Mouse (Mus musculus) testis, adult 2 months (tissue): ENCODE data around the gene Slc22a15. TPM values are rescaled to one million over a fixed set of nuclear protein-coding genes. Genes with fewer than 3 reads are reported as not detected.

Experiments used
- H3K27ac ChIP-seq: fragments of 200-500 bp; 2 replicates; pipeline ENCODE4 v1.5.1; 2012; ENCODE audit warnings: low read depth, low read length; ENCODE audit not compliant: control insufficient read depth, insufficient read depth
- H3K27me3 ChIP-seq: fragments of 200-500 bp; 2 replicates; pipeline ENCODE4 v1.6.1; 2012; ENCODE audit warnings: mild to moderate bottlenecking, low read length, moderate library complexity; ENCODE audit not compliant: control insufficient read depth, insufficient read depth
- H3K36me3 ChIP-seq: fragments of 200-500 bp; 2 replicates; pipeline ENCODE4 v1.6.1; 2012; ENCODE audit warnings: mild to moderate bottlenecking, low read length; ENCODE audit not compliant: control insufficient read depth, insufficient read depth
- H3K4me1 ChIP-seq: fragments of 200-500 bp; 2 replicates; pipeline ENCODE4 v1.6.1; 2012; ENCODE audit warnings: low read length; ENCODE audit not compliant: control insufficient read depth, insufficient read depth
- H3K4me3 ChIP-seq: fragments of 200-500 bp; 2 replicates; pipeline ENCODE4 v1.5.1; 2012; ENCODE audit warnings: low read depth, mild to moderate bottlenecking, low read length, moderate library complexity, mixed read lengths; ENCODE audit not compliant: control insufficient read depth
- CTCF ChIP-seq: fragments of 200-500 bp; IDR thresholded peaks from 2 replicates; pipeline ENCODE4 v1.5.1; 2012; ENCODE audit warnings: low read depth, mild to moderate bottlenecking, inconsistent platforms, low read length, moderate library complexity; ENCODE audit not compliant: control insufficient read depth, insufficient read depth, insufficient replicate concordance
- POLR2A ChIP-seq: fragments of 200-500 bp; IDR thresholded peaks from 2 replicates; pipeline ENCODE4 v1.6.1; 2012; ENCODE audit warnings: low read depth, mild to moderate bottlenecking, inconsistent platforms, low read length, moderate library complexity; ENCODE audit not compliant: control insufficient read depth
- polyA plus RNA-seq: library from polyadenylated mRNA; depleted of rRNA; stranded (reverse); fragments of >200 nt; gene quantifications from 2 replicates; pipeline ENCODE4 v1.2.3, GENCODE M21; 2012

Slc22a15 gene
- polyA plus RNA-seq, 1 experiment, result 54.7 TPM

GRCm38 (mm10) chr3:101876459-101877285 is 47.6 kb downstream of the Slc22a15 start:
- Histone ChIP-seq H3K4me3 (no peak overlapping the region), H3K27ac (no peak overlapping the region), H3K27me3 (no peaks in the 10 kb centered on the region), H3K4me1 (no peaks in the 10 kb centered on the region), H3K36me3 (no peaks in the 10 kb centered on the region)
- no peak for TF ChIP-seq POLR2A
- no peak for TF ChIP-seq CTCF

DNA sequence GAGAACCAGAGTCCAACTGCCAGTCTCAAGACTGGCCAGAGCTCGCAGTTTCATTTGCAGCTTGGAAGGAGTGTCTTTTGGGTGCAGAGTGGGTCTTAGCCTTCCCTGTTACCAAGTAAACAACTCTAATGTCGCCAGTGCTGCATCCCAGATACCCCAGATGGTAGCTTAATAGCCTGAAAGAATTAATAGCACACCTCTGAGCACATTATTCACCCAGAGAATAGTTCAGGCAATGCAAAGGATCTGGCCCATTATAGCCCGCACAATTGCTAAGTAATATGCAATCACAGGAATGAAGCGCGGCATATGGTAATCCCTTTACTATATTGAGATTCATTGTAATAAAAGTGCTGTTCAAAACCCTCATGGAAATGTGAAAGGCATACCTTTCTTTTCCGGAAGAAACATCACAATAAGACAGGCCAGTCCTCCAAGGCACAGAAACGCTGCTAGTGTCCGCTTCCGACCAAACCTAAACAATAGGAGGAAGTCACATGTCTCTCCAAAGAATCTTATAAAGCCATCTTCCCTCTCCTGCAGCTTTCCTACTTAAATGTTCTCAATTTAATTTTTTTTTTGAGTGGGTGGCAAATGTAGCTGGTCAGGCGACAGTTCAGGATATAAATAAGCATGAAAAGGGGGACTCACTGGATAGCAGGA is 48.9 kb downstream of the Slc22a15 start:
- Histone ChIP-seq H3K27me3 (no peaks in the 10 kb centered on the region), H3K36me3 (no peaks in the 10 kb centered on the region), H3K4me3 (no peak overlapping the region), H3K27ac (no peak overlapping the region), H3K4me1 (no peaks in the 10 kb centered on the region)
- TF ChIP-seq POLR2A (no peak), CTCF (no peak)

GRCm38 (mm10) chr3:101873061-101873675 is 51.1 kb downstream of the Slc22a15 start:
- TF ChIP-seq CTCF (no peak), POLR2A (no peak)
- H3K27me3 ChIP-seq, result no peaks in the 10 kb centered on the region

DNA sequence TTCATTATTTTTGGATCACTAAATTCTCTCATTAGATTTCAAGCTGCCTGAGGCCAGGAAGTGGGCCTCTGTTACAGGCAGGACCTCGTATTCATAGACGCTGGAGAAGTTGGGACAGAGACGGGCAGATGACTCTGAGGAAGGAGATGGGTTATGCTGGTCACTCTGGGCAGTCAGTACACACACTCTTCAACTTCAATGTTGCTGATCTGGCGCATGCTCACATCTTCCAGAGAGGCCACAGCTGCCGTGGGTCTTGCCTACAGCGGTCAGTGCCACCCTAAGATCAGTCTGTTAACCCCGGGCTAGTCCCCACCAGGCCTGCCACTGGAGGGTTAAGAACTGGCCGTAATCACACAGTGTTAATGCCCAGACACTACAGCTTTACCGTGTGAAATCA is 52.3 kb downstream of the Slc22a15 start:
- TF ChIP-seq CTCF (no peak), POLR2A (no peak)
- no peak overlapping the region for H3K27ac ChIP-seq
- no peaks in the 10 kb centered on the region for H3K4me1 ChIP-seq

More at GRCm38 (mm10) chr3:101873061-101873675, 51.1 kb downstream of the Slc22a15 start:
- Histone ChIP-seq H3K27ac (no peak overlapping the region), H3K4me1 (no peaks in the 10 kb centered on the region), H3K36me3 (no peaks in the 10 kb centered on the region), H3K4me3 (no peak overlapping the region)

GRCm38 (mm10) chr3:101867001-101867421 is 57.2 kb downstream of the Slc22a15 start:
- no peak overlapping the region for H3K27ac ChIP-seq
- TF ChIP-seq CTCF (no peak), POLR2A (no peak)
- H3K4me3 ChIP-seq, result no peak overlapping the region
- H3K27me3 ChIP-seq, result no peaks in the 10 kb centered on the region
- H3K36me3 ChIP-seq, result no peaks in the 10 kb centered on the region
- H3K4me1 ChIP-seq, result no peaks in the 10 kb centered on the region

More for the DNA sequence above, 52.3 kb downstream of the Slc22a15 start:
- Histone ChIP-seq H3K27me3 (no peaks in the 10 kb centered on the region), H3K4me3 (no peak overlapping the region), H3K36me3 (no peaks in the 10 kb centered on the region)

GRCm38 (mm10) chr3:101861856-101862255 is 62.4 kb downstream of the Slc22a15 start:
- Histone ChIP-seq H3K27ac (no peak overlapping the region), H3K27me3 (no peaks in the 10 kb centered on the region), H3K4me3 (no peak overlapping the region), H3K4me1 (no peaks in the 10 kb centered on the region), H3K36me3 (no peaks in the 10 kb centered on the region)
- TF ChIP-seq POLR2A (no peak), CTCF (no peak)

- Histone ChIP-seq H3K4me3 (no peak overlapping the region), H3K36me3 (no peaks in the 10 kb centered on the region), H3K27ac (no peak overlapping the region), H3K27me3 (no peaks in the 10 kb centered on the region), H3K4me1 (no peaks in the 10 kb centered on the region)
- TF ChIP-seq POLR2A, result no peak
- no peak for TF ChIP-seq CTCF
Observed at GRCm38 (mm10) chr3:101860151-101860550, 64.1 kb downstream of the Slc22a15 start.
